Mouse (Mus musculus) testis, adult 2 months (tissue): ENCODE measurements around the gene Stat5b. TPM values are rescaled to one million over a fixed set of nuclear protein-coding genes. Genes with fewer than 3 reads are reported as not detected.

Experiments used
- H3K27ac ChIP-seq: fragments of 200-500 bp; 2 replicates; pipeline ENCODE4 v1.5.1; 2012; ENCODE audit warnings: low read depth, low read length; ENCODE audit not compliant: control insufficient read depth, insufficient read depth
- H3K27me3 ChIP-seq: fragments of 200-500 bp; 2 replicates; pipeline ENCODE4 v1.6.1; 2012; ENCODE audit warnings: mild to moderate bottlenecking, low read length, moderate library complexity; ENCODE audit not compliant: control insufficient read depth, insufficient read depth
- H3K36me3 ChIP-seq: fragments of 200-500 bp; 2 replicates; pipeline ENCODE4 v1.6.1; 2012; ENCODE audit warnings: mild to moderate bottlenecking, low read length; ENCODE audit not compliant: control insufficient read depth, insufficient read depth
- H3K4me1 ChIP-seq: fragments of 200-500 bp; 2 replicates; pipeline ENCODE4 v1.6.1; 2012; ENCODE audit warnings: low read length; ENCODE audit not compliant: control insufficient read depth, insufficient read depth
- H3K4me3 ChIP-seq: fragments of 200-500 bp; 2 replicates; pipeline ENCODE4 v1.5.1; 2012; ENCODE audit warnings: low read depth, mild to moderate bottlenecking, low read length, moderate library complexity, mixed read lengths; ENCODE audit not compliant: control insufficient read depth
- CTCF ChIP-seq: fragments of 200-500 bp; IDR thresholded peaks from 2 replicates; pipeline ENCODE4 v1.5.1; 2012; ENCODE audit warnings: low read depth, mild to moderate bottlenecking, inconsistent platforms, low read length, moderate library complexity; ENCODE audit not compliant: control insufficient read depth, insufficient read depth, insufficient replicate concordance
- POLR2A ChIP-seq: fragments of 200-500 bp; IDR thresholded peaks from 2 replicates; pipeline ENCODE4 v1.6.1; 2012; ENCODE audit warnings: low read depth, mild to moderate bottlenecking, inconsistent platforms, low read length, moderate library complexity; ENCODE audit not compliant: control insufficient read depth
- polyA plus RNA-seq: library from polyadenylated mRNA; depleted of rRNA; stranded (reverse); fragments of >200 nt; gene quantifications from 2 replicates; pipeline ENCODE4 v1.2.3, GENCODE M21; 2012

Gene Stat5b
- polyA plus RNA-seq, 1 experiment = 1.9 TPM

DNA sequence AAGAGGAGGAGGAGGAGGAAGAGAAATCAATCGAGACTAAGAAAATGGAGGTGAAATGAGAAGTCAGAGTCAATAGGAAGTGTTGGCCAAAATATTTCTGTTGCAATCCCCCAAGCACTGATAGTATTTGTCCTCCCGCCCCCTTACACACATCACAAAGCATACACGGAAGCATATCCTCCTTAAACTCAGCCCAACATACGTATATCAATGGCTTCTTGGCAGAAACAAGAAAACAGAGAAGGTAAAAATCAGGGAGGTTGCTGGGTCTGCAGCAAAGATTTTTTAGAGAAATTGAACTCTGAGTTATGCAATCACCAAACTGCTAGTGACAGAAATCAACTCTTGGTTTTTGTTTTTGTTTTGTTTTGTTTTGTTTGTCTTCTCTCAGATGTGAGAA is 2.4 kb downstream of the Stat5b start:
- TF ChIP-seq CTCF = no peak
- TF ChIP-seq POLR2A = no peak
- Histone ChIP-seq H3K27me3 (no peaks in the 10 kb centered on the region), H3K27ac (no peak overlapping the region), H3K4me1 (peaks cover 6% of the 10 kb centered on the region; the same call in 1 of the 2 replicates), H3K4me3 (no peak overlapping the region), H3K36me3 (no peaks in the 10 kb centered on the region)

- H3K27me3 ChIP-seq = no peaks in the 10 kb centered on the region
- peaks cover 6% of the 10 kb centered on the region; the same call in 1 of the 2 replicates for H3K4me1 ChIP-seq
- no peak overlapping the region for H3K27ac ChIP-seq
- TF ChIP-seq CTCF = no peak
- no peak for TF ChIP-seq POLR2A
- no peaks in the 10 kb centered on the region for H3K36me3 ChIP-seq
- H3K4me3 ChIP-seq = no peak overlapping the region
Observed at GRCm38 (mm10) chr11:100847572-100847971, 3.0 kb downstream of the Stat5b start.

DNA sequence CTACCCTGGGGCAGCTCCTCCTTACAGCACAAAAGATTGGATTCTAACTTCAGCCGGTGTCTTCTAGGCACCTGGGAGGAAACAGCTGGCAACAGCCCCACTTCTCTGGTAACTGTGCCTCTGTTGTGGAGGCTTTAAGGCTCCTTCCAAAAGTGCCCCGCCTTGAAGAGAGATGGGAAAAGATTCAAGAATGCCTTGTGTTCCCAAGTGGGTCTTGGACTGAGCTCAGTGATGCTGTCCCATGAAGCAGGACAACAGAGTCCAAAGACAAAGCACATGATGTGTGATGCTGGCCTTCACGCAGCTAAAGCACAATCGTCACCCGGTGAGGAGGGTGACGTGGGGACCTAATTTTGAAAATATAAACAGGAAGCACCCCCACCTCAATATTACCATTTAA is 4.7 kb downstream of the Stat5b start:
- TF ChIP-seq POLR2A (no peak), CTCF (no peak)
- no peaks in the 10 kb centered on the region; the same call in 1 of the 2 replicates for H3K4me1 ChIP-seq

DNA sequence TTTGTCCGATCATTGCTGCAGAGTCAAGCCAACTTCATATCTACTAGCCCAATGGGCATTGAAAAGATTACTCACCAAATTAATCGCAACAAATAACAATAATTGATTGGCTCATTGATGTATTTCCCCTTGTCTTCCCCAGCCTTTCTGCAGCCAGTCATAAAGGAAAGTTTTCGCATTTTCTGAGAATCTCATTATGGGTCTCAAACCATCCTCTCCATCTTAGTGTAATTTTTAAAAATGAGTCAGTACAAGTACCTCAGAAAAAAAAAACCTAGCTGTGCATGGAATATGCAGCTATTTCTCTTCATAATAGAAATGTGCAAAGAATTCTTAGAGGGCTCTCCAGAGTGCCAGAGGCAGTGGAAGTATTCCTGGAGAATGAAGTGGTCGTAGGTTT is 6.4 kb downstream of the Stat5b start:
- no peak overlapping the region for H3K27ac ChIP-seq
- TF ChIP-seq CTCF (no peak), POLR2A (no peak)
- no peak overlapping the region for H3K4me3 ChIP-seq
- H3K36me3 ChIP-seq = no peaks in the 10 kb centered on the region
- H3K27me3 ChIP-seq = no peaks in the 10 kb centered on the region
- H3K4me1 ChIP-seq = no peaks in the 10 kb centered on the region

More for the DNA sequence above, 4.7 kb downstream of the Stat5b start:
- Histone ChIP-seq H3K36me3 (no peaks in the 10 kb centered on the region), H3K4me3 (no peak overlapping the region), H3K27me3 (no peaks in the 10 kb centered on the region), H3K27ac (no peak overlapping the region)

DNA sequence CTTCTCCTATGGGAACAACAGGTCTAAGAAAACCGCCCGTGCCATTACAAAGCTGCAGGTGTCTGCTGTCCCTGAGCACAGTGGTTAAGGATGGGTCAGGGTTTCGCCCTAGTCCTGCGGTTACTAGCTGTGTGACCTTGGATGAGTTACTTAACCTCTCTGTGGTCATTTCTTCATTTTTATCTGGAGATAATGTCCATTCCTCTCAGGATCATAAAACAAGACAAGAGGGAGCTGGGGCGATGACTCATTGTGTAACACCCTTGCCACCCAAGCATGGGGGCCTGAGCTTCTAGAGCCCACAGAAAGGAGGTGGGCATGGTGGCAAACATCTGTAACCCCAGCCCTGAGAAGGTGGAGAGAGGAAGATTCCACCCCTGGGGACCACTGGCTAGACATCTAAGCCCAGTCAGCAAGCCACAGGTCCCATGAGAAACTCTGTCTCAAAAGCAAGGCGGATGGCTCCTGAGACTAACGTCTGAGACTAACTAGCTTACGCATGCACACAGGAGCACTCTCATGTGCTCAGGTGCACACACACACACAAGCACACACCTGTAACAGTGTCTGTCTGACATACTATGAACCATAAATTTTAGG is 7.4 kb downstream of the Stat5b start:
- no peak overlapping the region for H3K4me3 ChIP-seq
- H3K27ac ChIP-seq = no peak overlapping the region
- no peaks in the 10 kb centered on the region for H3K36me3 ChIP-seq
- H3K27me3 ChIP-seq = no peaks in the 10 kb centered on the region
- TF ChIP-seq CTCF (no peak), POLR2A (no peak)
- no peaks in the 10 kb centered on the region for H3K4me1 ChIP-seq

DNA sequence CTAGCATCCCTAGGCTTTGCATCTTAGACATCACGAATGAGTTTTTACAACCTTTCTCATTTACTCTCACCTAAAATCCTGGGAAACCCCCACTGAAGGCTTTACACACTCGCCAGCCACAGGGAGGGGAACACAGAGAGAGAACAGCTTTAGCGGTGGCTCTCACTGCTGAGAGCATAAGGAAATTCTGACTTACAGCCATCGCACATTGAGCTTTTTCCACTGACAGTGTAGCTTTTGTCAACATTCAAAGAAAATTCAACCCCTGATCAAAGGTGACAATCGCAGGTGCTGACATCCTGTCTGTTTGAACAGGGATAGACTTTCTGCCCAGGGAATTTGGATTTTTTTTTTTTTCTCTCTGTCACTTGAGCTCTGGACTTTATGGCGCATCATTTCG is 8.5 kb downstream of the Stat5b start:
- TF ChIP-seq CTCF = no peak
- no peak for TF ChIP-seq POLR2A
- H3K36me3 ChIP-seq = no peaks in the 10 kb centered on the region
- H3K4me3 ChIP-seq = no peak overlapping the region
- no peaks in the 10 kb centered on the region for H3K4me1 ChIP-seq
- no peak overlapping the region for H3K27ac ChIP-seq
- H3K27me3 ChIP-seq = no peaks in the 10 kb centered on the region

GRCm38 (mm10) chr11:100840866-100841265 is 9.7 kb downstream of the Stat5b start:
- Histone ChIP-seq H3K4me1 (no peaks in the 10 kb centered on the region), H3K27me3 (no peaks in the 10 kb centered on the region), H3K36me3 (no peaks in the 10 kb centered on the region), H3K27ac (no peak overlapping the region), H3K4me3 (no peak overlapping the region)
- TF ChIP-seq CTCF = no peak
- TF ChIP-seq POLR2A = no peak
